Mouse (Mus musculus): ENCODE measurements around the gene Stac2. TPM values are rescaled to one million over a fixed set of nuclear protein-coding genes. Genes with fewer than 3 reads are reported as not detected.

The Stac2 gene
- under 1 TPM; 0.27 to 0.43 TPM for total RNA-seq (2021)
- long read RNA-seq, experiment 1 = 0 reads
- long read RNA-seq, experiment 2 = 0 reads

DNA sequence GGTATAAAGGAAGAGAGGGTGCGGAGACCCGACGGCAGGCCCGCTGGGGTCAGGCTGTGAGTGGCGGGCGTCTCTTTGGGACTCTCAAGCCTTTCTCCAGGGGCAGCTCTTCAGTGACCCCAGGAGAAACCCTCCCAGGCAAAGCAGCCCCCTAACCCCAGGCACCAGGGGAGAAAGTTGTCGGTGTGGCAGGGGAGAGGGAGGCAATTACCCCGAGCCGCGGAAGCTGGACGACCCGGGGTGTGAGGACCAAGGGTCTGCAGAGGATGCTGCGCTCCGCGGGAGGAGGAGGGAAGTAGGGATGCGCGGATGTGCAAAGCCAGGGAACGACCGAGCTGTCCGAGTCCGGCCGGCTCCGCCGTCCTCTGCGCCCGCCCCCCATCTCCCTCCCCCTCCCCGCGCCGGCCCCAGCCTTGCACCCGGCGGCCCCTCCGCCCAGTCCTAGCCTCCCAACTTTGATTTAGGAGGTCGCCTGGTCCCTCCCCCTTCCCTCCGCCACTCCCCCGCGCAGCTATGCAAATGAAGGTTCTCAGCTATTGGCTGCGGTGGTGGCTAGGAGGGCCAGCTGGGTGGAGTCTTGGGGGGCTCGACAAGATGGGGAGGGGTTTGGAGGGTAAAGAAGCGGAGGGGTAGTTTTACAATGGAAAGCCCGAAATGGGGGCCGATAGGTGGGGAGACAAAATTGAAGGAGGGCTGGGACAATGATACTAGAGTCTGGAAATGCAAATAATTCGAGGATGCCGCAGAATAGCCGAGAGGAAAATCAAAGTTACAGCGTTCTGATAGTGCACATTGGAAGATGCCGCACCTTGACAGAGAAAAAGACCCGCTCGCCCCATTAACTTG lies at the start of gene Stac2:
Stac2 (minus strand) TSS at position 474 of the 846 bp plus-strand sequence.
- peak; percentile 73 for DNase-seq
- intact Hi-C loops (cut with DNase I) = no loop called here

DNA sequence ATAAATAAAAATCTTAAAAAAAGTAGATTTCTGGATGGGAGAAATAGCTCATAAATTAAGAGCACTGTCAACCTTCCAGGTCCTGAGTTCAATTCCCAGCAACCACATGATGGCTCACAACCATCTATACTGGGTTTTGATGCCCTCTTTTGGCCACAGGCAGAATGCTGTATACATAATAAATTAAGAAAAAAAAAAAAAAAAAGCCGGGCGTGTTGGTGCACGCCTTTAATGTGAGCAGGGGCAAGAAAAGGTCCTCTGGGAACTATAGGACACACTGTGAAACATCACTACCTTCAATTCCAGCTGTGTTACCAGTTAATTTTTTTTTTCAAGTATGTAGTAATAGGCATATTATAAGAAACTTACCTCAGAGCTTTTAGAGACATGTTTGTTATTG lies 48.1 kb upstream of the Stac2 start:
- no peak for DNase-seq
- intact Hi-C loops (cut with DNase I) = no loop called here

DNA sequence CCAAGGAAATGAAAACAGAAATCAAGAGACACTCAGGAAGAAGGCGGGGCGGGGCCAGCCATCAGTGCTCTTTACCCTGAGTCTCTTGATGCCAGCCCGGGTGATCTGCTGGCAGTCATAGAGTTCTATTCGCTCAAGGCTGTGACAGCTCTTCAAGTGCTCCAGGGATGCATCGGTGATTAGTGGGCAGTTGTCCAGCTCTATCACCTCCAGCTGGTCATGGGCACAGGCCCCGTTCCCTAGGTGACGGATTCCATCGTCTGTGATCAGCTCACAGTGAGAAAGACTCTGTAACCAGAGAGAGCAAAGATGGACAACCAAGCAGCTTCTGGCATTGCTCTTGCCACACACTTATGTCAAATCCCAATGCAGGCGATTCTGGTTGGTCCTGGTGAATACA lies 37.3 kb upstream of the Stac2 start:
- intact Hi-C loops (cut with DNase I) = no loop called here
- DNase-seq = no peak

DNA sequence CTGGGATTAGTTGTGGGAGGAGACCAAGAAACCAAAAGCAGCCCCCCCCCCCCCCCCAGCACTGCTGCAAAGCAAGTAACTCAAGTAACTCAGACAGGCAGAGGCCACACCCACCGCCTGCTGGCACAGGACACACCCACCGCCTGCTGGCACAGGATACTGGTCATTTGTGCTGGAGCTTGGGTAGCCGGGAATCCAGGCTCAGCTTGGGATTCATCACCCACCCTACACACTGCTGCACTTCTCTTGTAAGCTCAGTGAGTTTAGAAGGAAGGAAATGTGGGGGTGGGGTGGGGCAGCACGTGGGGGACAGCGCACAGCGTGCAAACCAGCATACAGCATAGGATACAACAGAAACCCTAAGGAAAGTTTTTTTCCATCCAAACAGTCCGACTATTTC lies 35.0 kb upstream of the Stac2 start:
- peak; percentile 36 to 58 for DNase-seq
- intact Hi-C loops (cut with DNase I) = loop anchor here (5.0 kb wide), 1 partner anchor 64 kb away; the partner anchor contains the start of gene Fbxl20

DNA sequence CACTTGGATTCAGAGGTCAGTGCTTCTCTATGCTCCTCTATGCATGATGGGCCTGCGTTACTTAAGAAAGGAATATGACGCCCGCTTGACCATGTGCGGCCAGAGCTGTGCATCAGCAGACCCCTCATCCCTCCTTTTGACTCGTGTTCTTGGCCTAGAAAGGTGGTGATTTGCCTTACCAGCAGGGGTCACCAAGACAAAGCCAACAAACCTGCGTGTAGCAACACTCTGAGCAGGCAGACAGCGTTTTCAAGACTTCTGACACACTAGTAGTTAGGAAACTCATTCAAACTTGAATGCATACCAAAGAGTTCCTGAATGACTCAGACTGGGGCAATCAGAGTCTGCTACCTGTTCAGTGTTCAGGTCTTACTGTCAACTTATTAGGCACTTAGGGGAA lies 33.3 kb upstream of the Stac2 start:
- intact Hi-C loops (cut with DNase I) = loop anchor here (5.0 kb wide), 1 partner anchor 66 kb away; the partner anchor contains the start of gene Fbxl20

DNA sequence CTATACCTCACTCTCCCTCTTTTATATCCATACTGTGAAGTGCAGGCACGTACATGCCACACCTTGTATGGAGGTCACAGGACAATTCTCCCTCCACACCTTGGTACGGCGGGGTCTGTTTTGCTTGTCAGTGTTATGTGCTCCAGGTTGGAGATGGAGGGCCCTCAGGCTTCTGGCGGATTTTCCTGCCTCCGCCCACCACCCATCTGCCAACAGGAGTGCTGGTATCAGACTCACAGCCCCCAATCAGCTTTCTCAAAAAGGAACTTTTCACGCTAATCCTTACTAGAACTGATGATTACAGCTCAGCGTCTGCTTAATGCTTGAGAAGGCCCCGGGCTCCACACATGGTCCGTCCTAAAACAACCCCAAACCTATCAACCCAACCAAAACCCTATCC lies 32.9 kb upstream of the Stac2 start:
- no peak for DNase-seq

More for the DNA sequence above, 33.3 kb upstream of the Stac2 start:
- DNase-seq = no peak

DNA sequence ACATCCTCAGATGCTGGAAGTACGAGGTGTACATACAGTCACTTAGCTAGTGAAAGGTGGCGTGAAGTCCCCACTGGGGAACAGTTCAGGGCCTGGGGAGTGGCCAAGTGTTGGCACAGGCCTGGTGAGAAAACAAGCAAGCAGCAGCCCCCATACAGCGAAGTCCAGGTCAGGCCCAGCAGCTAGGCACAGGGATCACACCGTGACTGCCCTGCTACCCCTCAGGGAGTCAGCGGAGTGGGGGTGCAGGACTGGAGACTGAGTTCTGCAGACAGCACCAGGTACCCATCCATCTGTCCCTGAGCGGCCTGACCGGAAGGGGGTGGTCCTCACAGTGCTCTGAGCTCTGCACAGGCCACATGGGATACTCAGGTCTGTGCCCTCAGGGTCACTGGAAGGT lies 29.5 kb upstream of the Stac2 start:
- no peak for DNase-seq
- intact Hi-C loops (cut with DNase I) = no loop called here

More for the DNA sequence above, 32.9 kb upstream of the Stac2 start:
- intact Hi-C loops (cut with DNase I) = loop anchor here (5.0 kb wide), 1 partner anchor 66 kb away; the partner anchor contains the start of gene Fbxl20

DNA sequence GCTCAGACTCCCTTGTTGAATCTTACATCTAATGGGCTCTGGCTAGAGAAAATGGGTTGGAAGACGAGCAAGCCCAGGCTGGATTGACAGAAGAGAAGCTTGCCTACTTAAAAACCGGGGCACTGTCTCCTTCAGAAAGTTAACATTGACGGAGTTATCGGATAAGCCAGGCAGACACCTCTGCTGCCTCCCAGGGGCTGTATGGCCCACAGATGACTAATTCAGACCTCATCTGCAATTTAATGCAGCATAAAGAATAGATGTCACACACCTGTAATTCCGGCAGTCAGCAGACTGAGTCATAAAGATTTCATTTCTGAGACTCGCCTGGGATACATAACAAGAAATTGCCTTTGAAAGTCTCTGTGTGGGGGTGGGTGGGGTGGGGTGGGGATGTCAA lies 27.2 kb upstream of the Stac2 start:
- intact Hi-C loops (cut with DNase I) = no loop called here
- DNase-seq = no peak

DNA sequence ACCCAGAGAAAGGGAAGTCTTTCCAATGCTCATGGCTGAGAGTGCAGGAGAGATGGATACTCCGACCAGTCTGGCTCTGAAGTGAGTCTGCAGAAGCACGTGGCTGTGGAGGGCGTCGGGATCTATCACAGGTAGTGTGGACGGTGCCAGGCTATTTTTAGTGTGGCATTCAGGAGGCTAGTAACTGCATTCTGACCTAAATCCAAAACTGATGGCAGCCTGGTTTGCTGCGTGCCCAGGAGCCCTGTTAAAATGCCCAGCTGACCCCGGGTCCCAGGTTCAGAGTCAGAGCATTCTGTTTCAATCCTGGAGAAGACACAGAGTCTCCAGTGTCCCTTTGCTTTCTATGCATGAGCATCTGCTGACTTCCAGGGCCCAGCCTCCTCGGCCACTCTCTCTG lies 23.8 kb upstream of the Stac2 start:
- intact Hi-C loops (cut with DNase I) = loop anchor here (5.0 kb wide), 1 partner anchor 180 kb away; no protein-coding TSS in a partner anchor
- DNase-seq = peak; percentile 21 to 42

DNA sequence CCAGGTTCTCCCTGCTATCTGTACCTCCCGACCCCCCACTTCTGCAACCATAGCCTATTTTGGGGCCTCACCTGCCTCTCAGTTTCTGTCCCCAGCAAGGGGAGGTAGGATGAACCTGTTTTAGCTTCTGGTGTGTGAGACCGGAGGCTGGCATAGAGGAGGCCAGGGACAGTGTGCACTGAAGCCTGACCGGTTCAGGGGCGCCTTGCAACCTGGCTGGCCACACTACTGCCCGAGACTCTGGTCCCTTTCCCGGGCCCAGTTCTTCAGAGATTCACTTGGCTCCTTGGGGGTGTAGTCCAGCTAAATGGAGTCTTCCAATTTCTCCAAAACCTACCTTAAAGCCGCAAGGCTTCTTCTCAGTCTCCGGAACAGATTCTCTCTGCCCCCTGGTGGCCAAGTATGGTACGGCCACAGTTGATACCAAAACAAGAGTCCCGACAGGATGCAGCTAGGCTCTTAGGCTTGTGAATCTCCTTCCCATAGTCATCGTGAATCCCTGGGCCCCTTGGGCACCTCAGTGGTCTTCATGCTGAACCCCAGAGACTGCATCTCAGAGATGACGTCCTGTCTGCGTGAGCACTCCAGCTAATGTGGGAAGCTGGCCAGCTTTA lies 22.0 kb upstream of the Stac2 start:
- intact Hi-C loops (cut with DNase I) = loop anchor here (1.0 to 5.0 kb wide), 2 partner anchors 44 to 178 kb away; no protein-coding TSS in a partner anchor
- DNase-seq = peak; percentile 88 to 94

DNA sequence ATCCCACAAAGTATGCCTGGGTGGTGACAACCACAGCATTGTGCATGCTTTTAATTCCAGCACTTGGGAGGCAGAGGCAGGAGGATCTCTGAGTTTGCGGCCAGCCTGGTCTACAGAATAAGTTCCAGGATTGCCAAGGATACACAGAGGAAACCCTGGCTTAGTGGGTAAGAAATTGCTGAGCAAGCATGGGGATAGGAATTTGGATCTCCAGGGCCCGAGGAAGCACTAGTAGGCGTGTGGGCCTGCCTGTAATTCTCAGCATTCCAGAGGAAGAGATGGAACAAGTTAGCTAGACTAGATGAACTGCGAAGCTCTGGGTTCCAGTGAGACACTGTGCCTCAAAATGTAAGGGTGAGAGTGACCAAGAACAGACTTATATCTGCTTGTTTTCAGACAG lies 20.2 kb upstream of the Stac2 start:
- intact Hi-C loops (cut with DNase I) = no loop called here
- no peak for DNase-seq

DNA sequence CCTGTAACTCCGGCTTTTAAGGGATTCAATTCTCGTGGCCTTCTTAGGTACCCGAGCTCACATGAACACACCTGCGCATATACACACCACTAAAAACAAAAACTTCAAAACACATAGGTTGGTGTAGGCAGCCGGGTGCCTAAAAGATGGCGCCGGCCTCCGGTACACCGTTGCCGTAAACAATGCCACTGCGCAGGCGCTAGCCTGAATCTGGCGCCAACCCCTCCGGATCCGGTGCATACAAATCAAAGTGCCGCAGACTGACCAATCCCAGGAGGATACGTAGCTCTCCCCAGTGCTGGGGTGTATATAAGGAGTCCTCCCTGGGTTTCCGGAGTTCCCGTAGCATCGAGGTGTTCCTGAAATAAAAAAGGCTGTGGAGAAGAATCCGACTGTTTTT lies 14.0 kb upstream of the Stac2 start:
- no peak for DNase-seq
- intact Hi-C loops (cut with DNase I) = no loop called here

DNA sequence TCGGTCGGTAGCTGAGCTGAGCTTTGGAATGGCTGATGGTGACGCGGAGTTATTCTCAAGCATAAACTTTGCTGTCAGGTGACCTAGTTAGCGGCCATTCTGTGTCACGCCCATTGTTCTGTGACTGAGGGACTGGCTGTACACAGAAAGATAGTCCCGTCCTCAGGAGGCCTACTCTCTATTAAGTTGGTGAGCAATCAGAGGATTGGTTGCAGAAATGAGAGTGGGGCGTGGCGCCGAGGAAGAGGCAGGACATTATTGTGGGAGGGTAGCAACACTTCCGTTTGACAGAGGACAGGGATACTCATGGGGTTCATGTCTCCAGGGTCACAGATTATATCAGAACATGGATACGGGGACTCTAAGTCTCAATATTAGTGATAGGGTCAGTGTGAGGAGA lies 12.9 kb upstream of the Stac2 start:
- intact Hi-C loops (cut with DNase I) = no loop called here
- no peak for DNase-seq

DNA sequence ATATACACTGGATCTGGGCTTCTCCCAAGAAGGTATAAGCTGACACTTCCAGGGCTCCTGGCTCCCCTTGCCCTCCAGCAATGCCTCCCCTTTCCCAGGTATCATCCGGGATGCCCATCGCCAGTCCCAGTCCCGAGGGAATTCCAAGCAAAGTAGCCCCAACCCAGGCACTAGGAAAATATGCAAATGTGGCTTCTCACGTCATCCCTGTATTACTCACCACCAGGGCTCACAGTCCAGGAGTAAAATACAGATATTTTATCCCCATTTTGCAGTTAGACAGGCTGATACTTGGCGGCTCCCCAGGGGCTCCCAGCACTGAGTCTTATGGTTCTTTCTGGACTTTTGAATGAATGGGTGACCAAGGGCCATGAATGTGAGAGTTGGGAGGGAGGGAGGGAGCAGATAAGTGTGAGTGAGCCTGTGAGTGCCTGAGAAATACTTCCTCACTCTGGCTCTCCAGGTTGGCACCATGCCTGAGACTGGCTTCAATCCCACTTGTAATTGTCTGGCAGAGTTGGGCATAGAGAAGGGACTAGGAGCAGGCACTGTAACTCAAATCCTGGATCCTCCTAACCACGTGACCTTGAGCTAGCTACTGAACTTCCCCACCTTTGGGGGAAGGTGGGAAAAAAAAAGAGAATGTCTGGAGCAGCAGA lies 8.8 kb upstream of the Stac2 start:
- intact Hi-C loops (cut with DNase I) = no loop called here
- DNase-seq = peak; percentile 52 to 76

DNA sequence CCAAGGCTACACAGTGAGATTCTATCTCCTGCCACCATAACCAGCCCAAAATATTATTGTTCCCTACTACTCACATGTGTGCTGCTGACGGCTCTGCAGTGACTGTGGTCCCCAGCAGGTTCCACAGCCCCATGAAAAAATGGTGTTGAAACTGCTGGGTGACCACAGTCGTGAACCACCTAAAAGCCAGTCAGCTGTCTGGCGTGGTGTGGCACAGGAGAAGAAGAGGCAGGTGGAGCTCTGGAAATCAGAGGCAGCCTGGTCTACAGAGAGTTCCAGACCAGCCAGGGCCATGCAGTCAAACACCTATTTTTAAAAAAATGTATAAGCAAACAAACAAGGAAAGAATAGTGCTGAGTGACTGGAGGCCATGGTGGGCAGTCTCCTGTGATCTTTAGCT lies 8.2 kb upstream of the Stac2 start:
- intact Hi-C loops (cut with DNase I) = no loop called here

DNA sequence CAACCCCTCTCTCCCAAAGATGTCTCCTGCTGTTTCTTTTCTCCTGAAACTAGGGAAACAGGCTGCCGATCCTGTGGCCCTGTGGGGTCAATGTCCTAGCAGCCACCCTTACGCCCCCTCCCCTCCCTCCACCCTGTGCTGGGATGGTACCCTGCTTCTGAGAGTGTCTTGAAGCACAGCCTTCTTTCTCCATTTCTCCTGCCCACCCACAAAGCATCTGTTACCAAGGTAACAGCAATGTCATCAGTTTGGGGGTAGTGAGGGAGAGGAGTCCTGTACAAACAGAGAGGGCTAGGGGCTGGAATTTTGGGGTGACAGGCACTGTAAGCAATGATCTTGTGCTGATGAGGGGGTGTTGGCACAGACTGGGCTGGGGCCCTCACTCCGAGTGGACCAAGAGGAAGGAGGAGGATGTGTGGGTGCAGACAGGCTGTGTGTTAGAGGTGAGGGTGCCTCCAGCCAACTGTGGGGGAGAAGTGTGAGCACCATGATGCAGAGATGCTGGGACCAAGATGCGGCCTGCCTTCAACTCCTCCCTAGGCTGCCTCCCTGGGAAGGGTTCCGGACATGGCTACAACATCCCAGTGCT lies 6.9 kb upstream of the Stac2 start:
- DNase-seq = no peak
- intact Hi-C loops (cut with DNase I) = no loop called here

More for the DNA sequence above, 8.2 kb upstream of the Stac2 start:
- DNase-seq = no peak

DNA sequence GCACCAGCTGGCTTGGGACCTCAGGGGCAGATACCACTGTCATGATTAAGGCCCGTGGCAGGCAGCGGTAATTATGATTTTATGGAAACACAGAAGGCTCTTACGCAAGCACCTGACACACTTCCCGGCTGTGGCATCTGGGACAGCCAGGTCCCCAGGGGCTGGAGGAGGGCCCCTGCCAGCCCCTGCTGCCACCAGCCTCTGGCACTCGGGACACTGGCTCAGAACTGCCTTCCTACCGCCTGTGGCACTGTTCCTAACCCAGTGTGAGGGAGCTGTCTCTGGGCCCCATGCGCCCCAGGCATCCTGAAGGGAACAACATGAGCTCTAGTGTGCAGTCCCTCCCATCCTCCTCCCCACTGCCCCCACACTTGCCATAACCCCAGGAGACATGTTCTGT lies 6.4 kb upstream of the Stac2 start:
- intact Hi-C loops (cut with DNase I) = no loop called here
- DNase-seq = no peak

DNA sequence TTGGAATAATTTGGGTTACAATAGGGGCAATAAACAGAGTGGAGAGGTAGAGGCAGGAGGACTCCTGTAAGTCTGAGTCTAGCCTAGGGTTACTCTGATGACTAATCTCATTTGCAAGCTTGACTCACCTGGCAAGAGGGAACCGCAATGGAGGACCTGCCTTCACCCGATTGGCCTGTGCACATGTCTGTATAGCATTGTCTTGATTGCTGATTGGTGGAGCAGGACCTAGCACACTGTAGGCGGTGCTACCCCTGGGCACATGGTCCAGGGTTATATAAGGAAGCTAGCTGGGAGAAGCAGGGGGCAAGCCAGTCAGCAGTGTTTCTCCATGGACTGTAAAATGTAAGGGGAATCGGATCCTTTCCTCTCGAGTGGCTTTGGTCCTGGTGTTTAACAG lies 4.7 kb upstream of the Stac2 start:
- intact Hi-C loops (cut with DNase I) = no loop called here
- DNase-seq = no peak

DNA sequence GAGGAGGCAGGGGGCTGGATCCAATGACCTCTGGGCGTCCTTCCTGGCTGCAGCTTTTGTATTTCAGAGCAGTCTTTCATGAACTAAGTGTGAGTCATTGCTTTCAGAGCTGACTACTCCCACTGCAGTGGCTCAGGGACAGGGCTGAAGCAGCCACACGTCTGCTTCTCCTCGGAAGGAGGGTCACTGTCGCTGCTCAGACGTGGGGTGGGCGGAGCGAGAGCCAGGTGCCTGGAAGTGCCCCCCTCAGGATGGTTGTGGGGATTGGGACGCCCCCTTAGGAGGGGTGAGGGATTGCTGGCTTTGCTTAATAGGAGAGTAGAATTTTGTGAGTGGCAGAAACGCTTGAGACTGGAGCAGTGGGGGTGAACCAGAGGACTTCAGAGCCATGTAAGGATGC lies 4.2 kb upstream of the Stac2 start:
- DNase-seq = peak in 1 of 2 experiments; percentile 31
- intact Hi-C loops (cut with DNase I) = no loop called here

DNA sequence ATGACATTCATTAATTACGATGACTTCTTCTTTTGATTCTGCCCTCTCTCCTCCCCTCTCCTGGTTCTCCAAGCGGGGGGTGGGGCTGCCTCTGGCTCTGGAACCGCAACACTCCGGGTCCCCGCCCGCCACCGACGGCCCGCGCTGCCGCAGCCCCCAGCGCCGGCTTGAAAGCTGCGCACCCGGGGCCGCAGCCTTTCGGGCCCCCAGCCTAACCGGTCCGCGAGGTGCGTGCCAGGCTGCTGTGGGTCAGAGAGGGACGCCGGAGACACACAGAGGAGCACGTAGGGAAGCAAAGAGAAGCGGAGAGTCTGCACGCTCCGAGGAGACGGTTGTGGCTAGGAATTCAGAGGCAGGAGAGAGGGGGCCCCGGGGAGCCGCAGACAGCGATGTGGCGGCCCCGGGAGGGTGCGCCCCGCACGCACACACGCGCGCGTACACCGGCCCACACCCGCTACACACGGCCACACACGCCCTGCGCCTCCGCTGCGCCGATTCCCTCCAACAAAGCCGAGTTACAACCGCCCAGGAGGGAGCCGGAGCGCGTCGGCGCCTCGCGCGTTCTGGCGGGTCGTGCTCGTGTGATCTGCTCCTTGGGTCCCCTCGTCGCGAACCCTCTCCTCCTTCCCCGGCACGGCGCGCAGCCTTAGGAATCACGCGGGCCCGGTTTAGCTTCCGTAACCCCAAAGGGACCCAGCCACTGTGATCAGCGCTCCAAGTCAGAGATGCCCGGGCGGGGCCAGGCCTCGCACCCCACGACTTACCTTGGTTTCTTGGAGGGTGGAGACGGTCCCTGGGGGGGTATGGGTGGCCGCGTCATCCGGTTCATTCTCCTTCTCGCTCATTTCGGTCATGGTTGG lies 903 bp downstream of the Stac2 start:
- DNase-seq = no peak
- intact Hi-C loops (cut with DNase I) = no loop called here

Data from heart, postnatal 14 days (tissue).